Mouse (Mus musculus) olfactory bulb, adult 2 months (tissue): Measurements from ENCODE around the gene Cass4.

Experiments used
- CTCF ChIP-seq: fragments of 200-500 bp; IDR thresholded peaks from 2 replicates; pipeline ENCODE4 v1.5.1; 2012; ENCODE audit warnings: low read depth, mild to moderate bottlenecking, low read length, moderate library complexity; ENCODE audit not compliant: insufficient read depth
- POLR2A ChIP-seq: fragments of 200-500 bp; IDR thresholded peaks from 2 replicates; pipeline ENCODE4 v1.6.1; 2012; ENCODE audit warnings: mild to moderate bottlenecking, low read depth, low read length, moderate library complexity; ENCODE audit not compliant: insufficient read depth

- TF ChIP-seq POLR2A (no peak), CTCF (no peak)
Observed at GRCm38 (mm10) chr2:172462813-172463212, 69.2 kb downstream of the Cass4 start.
